Mouse (Mus musculus) thymus, adult 2 months (tissue): Measurements from ENCODE around the gene Patl2.

Experiments
- CTCF ChIP-seq: fragments of 200-500 bp; IDR thresholded peaks from 2 replicates; pipeline ENCODE4 v1.5.1; 2012; ENCODE audit warnings: mild to moderate bottlenecking, control low read depth, low read length, moderate library complexity, borderline replicate concordance; ENCODE audit not compliant: control insufficient read depth, poor library complexity, insufficient read depth; ENCODE audit errors: extremely low read depth
- POLR2A ChIP-seq: fragments of 200-500 bp; IDR thresholded peaks from 2 replicates; pipeline ENCODE4 v1.6.1; 2012; ENCODE audit warnings: mild to moderate bottlenecking, low read length, control low read depth, moderate library complexity; ENCODE audit not compliant: control insufficient read depth, poor library complexity, insufficient read depth; ENCODE audit errors: extremely low read depth

DNA sequence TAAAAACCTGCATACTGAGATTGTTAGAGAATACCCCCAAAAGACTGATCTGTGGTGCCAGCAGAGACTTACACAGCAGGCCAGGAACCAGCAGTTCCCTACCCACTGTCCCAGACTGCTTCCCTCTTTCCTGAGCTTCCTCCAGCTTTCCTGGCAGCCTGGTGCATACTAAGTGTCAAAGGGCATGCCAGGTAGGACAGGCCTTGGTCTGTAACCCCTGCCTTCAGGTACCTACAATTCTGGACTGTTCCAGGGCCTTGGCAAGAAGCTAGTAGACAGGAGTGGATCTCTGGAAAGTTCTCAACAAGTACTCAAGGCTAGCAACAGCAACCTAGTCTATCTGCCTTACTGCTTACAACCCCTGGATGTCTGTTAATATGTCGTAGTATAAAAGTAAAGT, 34.8 kb downstream of the Patl2 start:
- TF ChIP-seq POLR2A (no peak), CTCF (no peak)
